Mouse (Mus musculus): ENCODE measurements around the gene Yif1b. TPM values are rescaled to one million over a fixed set of nuclear protein-coding genes. Genes with fewer than 3 reads are reported as not detected.
"Not testable (repeated sequence)": the region's sequence is repeated elsewhere in the genome, so short reads cannot be mapped to it uniquely, and the experiment has no call there.

Yif1b gene
- polyA plus RNA-seq, 1 experiment from 2014 or later, result 109 TPM

DNA sequence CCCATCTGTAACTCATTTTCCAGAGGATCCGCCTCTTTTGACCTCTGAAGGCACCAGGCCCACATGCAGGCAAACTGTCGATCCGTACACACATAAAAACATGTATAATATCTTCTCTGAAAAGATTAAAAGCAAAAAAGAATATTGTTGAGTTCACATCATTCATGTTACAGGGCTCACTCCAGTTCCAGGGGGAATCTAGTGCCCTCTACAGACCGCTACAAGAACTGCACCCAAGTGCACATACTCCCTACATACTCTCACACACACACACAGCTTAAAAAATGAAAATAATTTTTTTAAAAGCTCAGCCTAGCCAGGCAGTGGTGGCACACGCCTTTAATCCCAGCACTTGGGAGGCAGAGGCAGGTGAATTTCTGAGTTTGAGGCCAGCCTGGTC is 3.5 kb upstream of the Yif1b start:
- peaks cover 29% of the 10 kb centered on the region for H3K27me3 ChIP-seq (ENCODE audit: control insufficient read depth, insufficient read depth, low read depth, low read length)
- H3K4me3 ChIP-seq (ENCODE audit: low read depth, low read length), result no peak overlapping the region
- WGBS, result 80% methylated on average over 5 of the region's 5 CpGs
- H3K4me1 ChIP-seq (ENCODE audit: control insufficient read depth, insufficient read depth, low read length), result peaks cover 18% of the 10 kb centered on the region
- no peak overlapping the region for H3K27ac ChIP-seq (ENCODE audit: low read length)
- no peak overlapping the region for H3K9ac ChIP-seq (ENCODE audit: low read depth, low read length)
- no peaks in the 10 kb centered on the region for H3K36me3 ChIP-seq (ENCODE audit: control insufficient read depth, insufficient read depth, low read length)
- no peak for ATAC-seq
- no peaks in the 10 kb centered on the region for H3K9me3 ChIP-seq (replicated peaks; ENCODE audit: control insufficient read depth, low read length, poor library complexity, severe bottlenecking)
- H3K4me2 ChIP-seq (ENCODE audit: low read length), result no peak overlapping the region

DNA sequence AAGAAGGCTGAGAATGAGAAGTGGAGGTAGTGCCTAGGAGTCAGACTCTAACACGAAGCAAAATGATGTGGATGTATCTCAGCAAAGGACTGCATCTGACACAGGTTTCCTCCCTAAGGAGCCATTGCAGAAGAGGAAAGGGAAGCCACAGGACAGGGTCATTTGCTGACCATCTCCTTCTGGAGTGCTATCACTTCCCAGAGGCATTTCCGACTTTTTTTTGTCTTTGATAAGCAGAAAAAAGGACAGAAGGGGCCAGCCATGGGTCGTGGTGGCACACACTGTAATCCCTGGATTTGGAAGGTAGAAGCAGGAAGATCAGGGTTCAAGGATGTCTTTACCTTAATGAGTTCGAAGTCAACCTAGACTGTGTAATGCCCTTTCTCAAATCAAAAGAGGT is 1.5 kb upstream of the Yif1b start:
- 88% methylated on average over 4 of the region's 4 CpGs for WGBS
- H3K4me3 ChIP-seq (ENCODE audit: low read depth, low read length), result no peak overlapping the region
- H3K9me3 ChIP-seq (replicated peaks; ENCODE audit: control insufficient read depth, low read length, poor library complexity, severe bottlenecking), result no peaks in the 10 kb centered on the region
- no peak overlapping the region for H3K4me2 ChIP-seq (ENCODE audit: low read length)
- peaks cover 19% of the 10 kb centered on the region for H3K4me1 ChIP-seq (ENCODE audit: control insufficient read depth, insufficient read depth, low read length)
- H3K9ac ChIP-seq (ENCODE audit: low read depth, low read length), result no peak overlapping the region
- no peaks in the 10 kb centered on the region for H3K36me3 ChIP-seq (ENCODE audit: control insufficient read depth, insufficient read depth, low read length)
- peaks cover 12% of the 10 kb centered on the region for H3K27me3 ChIP-seq (ENCODE audit: control insufficient read depth, insufficient read depth, low read depth, low read length)
- ATAC-seq, result no peak
- H3K27ac ChIP-seq (ENCODE audit: low read length), result no peak overlapping the region

DNA sequence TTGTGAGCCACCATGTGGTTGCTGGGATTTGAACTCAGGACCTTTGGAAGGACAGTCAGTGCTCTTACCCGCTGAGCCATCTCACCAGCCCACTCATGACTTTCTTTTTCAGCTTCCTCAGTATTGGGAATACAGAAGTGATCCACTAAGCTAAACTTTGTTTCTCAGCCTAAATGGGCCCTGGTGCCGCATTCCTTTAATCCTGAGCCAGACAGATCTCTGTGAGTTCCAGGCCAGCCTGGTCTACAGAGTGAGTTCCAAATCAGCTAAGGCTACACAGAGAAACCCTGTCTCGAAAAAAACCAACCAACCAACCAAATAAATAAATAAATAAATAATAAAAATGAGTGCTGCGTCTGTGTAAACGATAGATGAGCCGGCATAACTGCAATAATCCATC is 533 bp upstream of the Yif1b start:
- H3K27ac ChIP-seq (ENCODE audit: low read length), result peak overlapping the region; percentile 89
- not testable (repeated sequence) for H3K27me3 ChIP-seq (ENCODE audit: control insufficient read depth, insufficient read depth, low read depth, low read length); H3K36me3 ChIP-seq (ENCODE audit: control insufficient read depth, insufficient read depth, low read length); H3K9me3 ChIP-seq (replicated peaks; ENCODE audit: control insufficient read depth, low read length, poor library complexity, severe bottlenecking)
- peak overlapping the region; percentile 84 for H3K4me2 ChIP-seq (ENCODE audit: low read length)
- WGBS, result 30% methylated on average over 6 of the region's 6 CpGs
- peak; percentile 19 for ATAC-seq
- H3K4me3 ChIP-seq (ENCODE audit: low read depth, low read length), result peak overlapping the region; percentile 79
- H3K9ac ChIP-seq (ENCODE audit: low read depth, low read length), result peak overlapping the region; percentile 63
- H3K4me1 ChIP-seq (ENCODE audit: control insufficient read depth, insufficient read depth, low read length), result peaks cover 12% of the 10 kb centered on the region

DNA sequence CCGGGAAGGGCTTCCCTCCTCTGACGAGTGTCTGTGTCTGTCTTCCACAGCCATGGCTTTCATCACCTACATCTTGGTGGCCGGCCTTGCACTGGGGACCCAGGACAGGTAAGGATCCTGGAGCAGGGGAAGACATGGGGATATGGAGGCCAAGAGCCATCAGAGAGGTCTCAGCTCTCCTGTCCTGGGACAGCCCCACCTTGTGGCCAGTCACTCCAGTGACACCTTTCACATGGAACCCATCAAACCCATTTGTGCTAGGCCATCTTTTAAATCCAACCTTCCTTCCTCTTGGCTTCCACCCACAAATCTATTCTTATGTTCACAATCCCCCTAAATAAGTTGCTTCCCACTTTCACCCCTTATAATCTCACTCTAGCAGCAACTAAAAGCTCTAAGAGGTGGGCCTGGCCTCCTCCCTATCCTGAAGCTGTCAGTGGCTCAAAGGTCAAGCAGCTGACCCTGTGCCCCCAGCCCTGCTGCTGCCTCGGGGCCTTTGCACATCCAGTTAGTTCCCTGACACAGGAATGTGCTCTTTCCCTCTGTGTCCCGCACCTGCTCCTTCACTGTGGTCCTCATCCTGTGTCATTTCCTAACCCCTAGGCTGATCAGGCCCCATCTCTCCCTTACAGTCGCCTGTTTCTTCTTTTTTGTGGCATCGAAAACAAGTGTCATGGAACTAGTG is 6.7 kb downstream of the Yif1b start:
- H3K27me3 ChIP-seq (ENCODE audit: control insufficient read depth, insufficient read depth, low read depth, low read length), result peaks cover 19% of the 10 kb centered on the region
- whole genome bisulfite sequencing, result 89% methylated on average over 7 of the region's 7 CpGs
- no peak overlapping the region for H3K4me3 ChIP-seq (ENCODE audit: low read depth, low read length)

DNA sequence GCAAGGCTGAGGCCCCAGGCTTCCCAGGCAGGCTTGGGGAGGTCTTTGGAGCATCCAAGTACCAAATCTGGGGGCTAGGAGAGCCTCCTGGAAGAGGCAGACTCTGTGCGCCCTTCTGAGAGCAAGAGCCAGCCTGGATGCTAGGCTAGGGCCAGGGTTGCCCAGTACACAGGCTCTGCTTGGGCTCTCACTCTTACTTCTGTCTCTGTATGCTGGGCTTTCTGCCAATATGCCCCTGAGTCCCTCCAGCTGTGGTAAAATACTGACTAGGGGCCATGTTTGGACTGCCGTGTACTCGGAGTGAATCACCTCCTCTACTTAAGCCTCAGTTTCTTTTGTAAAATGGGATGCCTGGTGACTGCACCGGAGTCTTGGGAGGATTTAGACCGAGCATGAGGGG is 7.9 kb downstream of the Yif1b start:
- no peak overlapping the region for H3K4me3 ChIP-seq (ENCODE audit: low read depth, low read length)
- no peak overlapping the region for H3K9ac ChIP-seq (ENCODE audit: low read depth, low read length)
- H3K4me1 ChIP-seq (ENCODE audit: control insufficient read depth, insufficient read depth, low read length), result no peaks in the 10 kb centered on the region
- no peak overlapping the region for H3K27ac ChIP-seq (ENCODE audit: low read length)
- H3K9me3 ChIP-seq (replicated peaks; ENCODE audit: control insufficient read depth, low read length, poor library complexity, severe bottlenecking), result no peaks in the 10 kb centered on the region
- no peak overlapping the region for H3K4me2 ChIP-seq (ENCODE audit: low read length)
- peaks cover 9% of the 10 kb centered on the region; the same call in 1 of the 2 replicates for H3K36me3 ChIP-seq (ENCODE audit: control insufficient read depth, insufficient read depth, low read length)
- H3K27me3 ChIP-seq (ENCODE audit: control insufficient read depth, insufficient read depth, low read depth, low read length), result peaks cover 19% of the 10 kb centered on the region
- WGBS, result 89% methylated on average over 5 of the region's 5 CpGs
- no peak for ATAC-seq

More for the DNA sequence above, 6.7 kb downstream of the Yif1b start:
- H3K9me3 ChIP-seq (replicated peaks; ENCODE audit: control insufficient read depth, low read length, poor library complexity, severe bottlenecking), result no peaks in the 10 kb centered on the region
- no peaks in the 10 kb centered on the region for H3K4me1 ChIP-seq (ENCODE audit: control insufficient read depth, insufficient read depth, low read length)
- peaks cover 9% of the 10 kb centered on the region; the same call in 1 of the 2 replicates for H3K36me3 ChIP-seq (ENCODE audit: control insufficient read depth, insufficient read depth, low read length)
- no peak overlapping the region for H3K4me2 ChIP-seq (ENCODE audit: low read length)
- H3K27ac ChIP-seq (ENCODE audit: low read length), result no peak overlapping the region
- no peak overlapping the region for H3K9ac ChIP-seq (ENCODE audit: low read depth, low read length)
- no peak for ATAC-seq

DNA sequence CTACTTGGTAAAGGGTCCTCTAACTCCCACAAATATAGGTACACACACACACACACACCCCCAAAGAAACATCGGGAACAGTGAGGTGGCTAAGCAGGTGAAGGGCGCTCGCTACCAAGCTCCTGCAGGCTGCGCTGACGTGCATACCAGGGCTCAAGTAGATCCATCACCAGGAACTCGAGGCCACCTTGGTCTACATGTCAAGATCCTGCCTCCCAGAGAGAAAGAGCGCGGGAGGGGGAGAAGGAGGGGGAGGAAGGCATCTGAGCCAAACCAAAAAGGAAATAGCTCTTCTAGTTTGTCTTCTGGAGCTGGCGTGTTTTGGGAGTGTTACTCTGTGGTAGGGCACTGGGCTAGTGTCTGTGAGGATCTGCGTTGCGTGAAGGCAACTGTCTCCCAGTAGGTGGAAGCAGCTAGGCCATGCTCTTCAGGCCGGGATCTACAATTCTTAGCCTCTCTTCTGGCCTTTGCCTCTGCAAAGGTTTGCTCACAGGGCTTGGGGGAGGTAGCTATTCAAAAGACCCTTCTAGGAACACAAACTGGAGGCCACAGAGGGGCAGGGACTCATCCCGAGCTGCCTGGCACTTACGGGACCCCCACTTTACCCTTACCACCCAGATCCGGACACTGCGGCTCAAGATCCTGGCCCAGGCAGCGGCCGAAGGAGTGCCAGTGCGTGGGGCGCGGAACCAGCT is 8.6 kb downstream of the Yif1b start:
- no peaks in the 10 kb centered on the region for H3K9me3 ChIP-seq (replicated peaks; ENCODE audit: control insufficient read depth, low read length, poor library complexity, severe bottlenecking)
- H3K36me3 ChIP-seq (ENCODE audit: control insufficient read depth, insufficient read depth, low read length), result peaks cover 9% of the 10 kb centered on the region; the same call in 1 of the 2 replicates
- WGBS, result 89% methylated on average over 21 of the region's 21 CpGs
- no peak for ATAC-seq
- no peak overlapping the region for H3K9ac ChIP-seq (ENCODE audit: low read depth, low read length)
- no peak overlapping the region for H3K4me3 ChIP-seq (ENCODE audit: low read depth, low read length)
- H3K4me2 ChIP-seq (ENCODE audit: low read length), result no peak overlapping the region
- no peaks in the 10 kb centered on the region for H3K4me1 ChIP-seq (ENCODE audit: control insufficient read depth, insufficient read depth, low read length)
- H3K27ac ChIP-seq (ENCODE audit: low read length), result no peak overlapping the region
- peaks cover 19% of the 10 kb centered on the region for H3K27me3 ChIP-seq (ENCODE audit: control insufficient read depth, insufficient read depth, low read depth, low read length)

DNA sequence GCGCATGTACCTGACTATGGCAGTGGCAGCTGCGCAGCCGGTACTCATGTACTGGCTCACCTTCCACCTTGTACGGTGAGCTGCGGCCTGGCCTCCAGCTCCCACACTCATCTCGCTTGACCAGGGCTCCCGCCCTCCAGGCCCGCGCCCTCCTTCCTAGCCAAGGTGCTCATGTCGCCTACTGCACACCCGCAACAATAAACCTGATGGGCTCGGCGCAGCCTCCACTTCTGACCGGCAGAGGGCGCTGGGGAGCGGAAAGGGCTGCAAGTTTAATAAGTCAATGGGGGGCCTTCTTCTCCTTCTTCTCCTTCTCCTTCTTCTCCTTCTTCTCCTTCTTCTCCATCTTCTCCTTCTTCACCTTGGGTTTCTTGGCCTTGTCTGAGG is 9.2 kb downstream of the Yif1b start:
- no peaks in the 10 kb centered on the region for H3K9me3 ChIP-seq (replicated peaks; ENCODE audit: control insufficient read depth, low read length, poor library complexity, severe bottlenecking)
- no peak overlapping the region for H3K4me3 ChIP-seq (ENCODE audit: low read depth, low read length)
- H3K27ac ChIP-seq (ENCODE audit: low read length), result no peak overlapping the region
- H3K27me3 ChIP-seq (ENCODE audit: control insufficient read depth, insufficient read depth, low read depth, low read length), result peaks cover 19% of the 10 kb centered on the region
- H3K4me1 ChIP-seq (ENCODE audit: control insufficient read depth, insufficient read depth, low read length), result no peaks in the 10 kb centered on the region
- no peak overlapping the region for H3K9ac ChIP-seq (ENCODE audit: low read depth, low read length)
- ATAC-seq, result 0 out of 2 replicates have a peak, but pooled peaks have one; percentile 40
- peak overlapping the region; percentile 6; the same call in 1 of the 2 replicates for H3K4me2 ChIP-seq (ENCODE audit: low read length)
- 31% methylated on average over 16 of the region's 16 CpGs for WGBS
- peaks cover 9% of the 10 kb centered on the region; the same call in 1 of the 2 replicates for H3K36me3 ChIP-seq (ENCODE audit: control insufficient read depth, insufficient read depth, low read length)

DNA sequence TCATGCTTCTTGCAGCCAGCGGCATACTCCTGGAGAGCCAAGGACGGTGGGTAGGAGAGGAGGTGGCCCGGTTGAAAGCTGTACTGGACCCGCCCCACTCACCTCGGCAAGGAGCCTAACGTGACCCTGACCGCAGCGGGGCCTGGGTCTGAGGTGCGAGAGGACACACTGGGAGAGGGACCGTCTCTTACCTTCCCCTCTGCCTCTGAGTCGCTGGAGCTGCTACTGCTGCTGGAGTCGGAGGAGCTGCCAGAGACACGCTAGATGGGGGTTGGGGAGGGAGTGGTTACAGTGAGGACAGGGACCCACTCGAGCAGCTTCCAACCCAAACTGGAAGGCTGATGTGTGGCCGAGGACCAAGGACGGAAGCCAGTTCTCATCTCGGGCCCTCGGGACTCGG is 9.6 kb downstream of the Yif1b start:
- 15% methylated on average over 19 of the region's 19 CpGs for WGBS
- peak overlapping the region; percentile 6; the same call in 1 of the 2 replicates for H3K4me2 ChIP-seq (ENCODE audit: low read length)
- H3K36me3 ChIP-seq (ENCODE audit: control insufficient read depth, insufficient read depth, low read length), result peaks cover 9% of the 10 kb centered on the region; the same call in 1 of the 2 replicates
- no peaks in the 10 kb centered on the region for H3K9me3 ChIP-seq (replicated peaks; ENCODE audit: control insufficient read depth, low read length, poor library complexity, severe bottlenecking)
- H3K27ac ChIP-seq (ENCODE audit: low read length), result no peak overlapping the region
- H3K4me3 ChIP-seq (ENCODE audit: low read depth, low read length), result no peak overlapping the region
- H3K4me1 ChIP-seq (ENCODE audit: control insufficient read depth, insufficient read depth, low read length), result no peaks in the 10 kb centered on the region
- 0 out of 2 replicates have a peak overlapping the region, but pooled peaks have one; percentile 28 for H3K9ac ChIP-seq (ENCODE audit: low read depth, low read length)
- no peak for ATAC-seq
- peaks cover 19% of the 10 kb centered on the region for H3K27me3 ChIP-seq (ENCODE audit: control insufficient read depth, insufficient read depth, low read depth, low read length)

DNA sequence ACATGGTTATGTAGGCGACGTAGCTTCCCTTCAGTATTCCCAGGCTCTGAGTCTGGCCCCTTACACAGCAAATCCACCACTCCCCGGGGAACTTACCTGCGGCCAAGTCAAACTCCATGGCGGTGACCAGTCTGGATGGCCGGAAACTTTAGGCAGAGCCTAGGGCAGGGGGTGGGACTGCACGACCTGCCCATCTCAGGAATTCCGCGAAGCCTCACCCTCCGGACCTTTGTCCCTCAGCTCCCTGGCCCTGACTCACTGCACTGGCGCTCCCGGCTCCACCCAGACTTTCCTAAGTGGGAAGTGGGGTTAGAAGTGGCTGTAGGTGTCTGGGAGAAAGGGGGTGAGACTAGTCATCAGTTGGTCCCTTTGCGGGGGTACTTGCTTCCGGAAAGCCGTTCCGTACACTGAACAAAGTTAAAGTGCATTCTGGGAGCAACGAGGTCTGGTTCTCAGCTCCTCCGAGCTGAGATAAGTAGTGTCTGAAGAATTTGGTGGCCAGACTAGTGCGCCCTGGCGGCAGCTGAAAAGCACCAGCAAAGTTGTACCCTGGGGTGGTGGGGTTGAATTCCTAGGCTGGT is 10.2 kb downstream of the Yif1b start, which contains the start of gene 2200002D01Rik:
TSS of gene 2200002D01Rik (minus strand) at position 206 of the 581 bp plus-strand sequence.
- no peak for ATAC-seq
- 0 out of 2 replicates have a peak within 1 kb of the TSS, but pooled peaks have one; percentile 28 for H3K9ac ChIP-seq (ENCODE audit: low read depth, low read length)

More for the DNA sequence above, 10.2 kb downstream of the Yif1b start, which contains the start of gene 2200002D01Rik:
- Histone ChIP-seq H3K27ac (ENCODE audit: low read length) (no peak within 1 kb of the TSS), H3K27me3 (ENCODE audit: control insufficient read depth, insufficient read depth, low read depth, low read length) (peaks cover 19% of the 10 kb centered on the region), H3K4me2 (ENCODE audit: low read length) (peak within 1 kb of the TSS; percentile 6; the same call in 1 of the 2 replicates), H3K9me3 (replicated peaks; ENCODE audit: control insufficient read depth, low read length, poor library complexity, severe bottlenecking) (no peaks in the 10 kb centered on the region), H3K4me1 (ENCODE audit: control insufficient read depth, insufficient read depth, low read length) (no peaks in the 10 kb centered on the region), H3K4me3 (ENCODE audit: low read depth, low read length) (no peak within 1 kb of the TSS), H3K36me3 (ENCODE audit: control insufficient read depth, insufficient read depth, low read length) (peaks cover 9% of the 10 kb centered on the region; the same call in 1 of the 2 replicates)
- WGBS, result 18% methylated on average over 20 of the region's 20 CpGs
